Mouse (Mus musculus) megakaryocyte-erythroid progenitor cell, adult 5-6 weeks (primary cell): Measurements from ENCODE around the gene Rreb1. TPM values are rescaled to one million over a fixed set of nuclear protein-coding genes. Genes with fewer than 3 reads are reported as not detected.

ENCODE experiments used
- ATAC-seq: replicated peaks from 2 replicates; pipeline ENCODE4 v1.8.0; 2016; ENCODE audit warnings: mild to moderate bottlenecking, inconsistent platforms; ENCODE audit not compliant: severe bottlenecking, poor library complexity, low FRiP score, low TSS enrichment
- total RNA-seq, 2 experiments: library from RNA; stranded (forward) in 1 of 2; stranded (reverse) in 1 of 2; fragments of 200-1000, 215-1000 nt in 1 of 2; fragments of >200 nt in 1 of 2; fragmentation: Nextera tagmentation in 1 of 2; gene quantifications; 2 replicates each; pipeline ENCODE4 v1.2.3; 2014 to 2017

Rreb1 gene
- total RNA-seq, 2 experiments from 2014 or later = 43.6 to 94.3 TPM

- no peak for ATAC-seq
Measured at GRCm38 (mm10) chr13:37989701-37990100, 211.5 kb downstream of the Rreb1 start.

- ATAC-seq = peak; percentile 48; the same call in 1 of the 2 replicates
Measured at GRCm38 (mm10) chr13:37992638-37993371, 214.6 kb downstream of the Rreb1 start.

GRCm38 (mm10) chr13:37993376-37993703 lies 215.1 kb downstream of the Rreb1 start:
- ATAC-seq = no peak

GRCm38 (mm10) chr13:37993704-37994404 lies 215.7 kb downstream of the Rreb1 start, which contains the start of gene Ssr1:
TSS of gene Ssr1 (minus strand) at chr13:37994217.
- ATAC-seq = peak; percentile 95

- ATAC-seq = no peak
Measured at GRCm38 (mm10) chr13:37994405-37994749, 216.2 kb downstream of the Rreb1 start.

GRCm38 (mm10) chr13:37999713-38000112 lies 221.5 kb downstream of the Rreb1 start:
- ATAC-seq = no peak

Other genes with a start within 250 kb of the Rreb1 start
- gene Ssr1, start 215.8 kb downstream of the Rreb1 start, total RNA-seq (2014; fragmentation: Nextera tagmentation) = 58.6 and 105 TPM in 2 replicates
- gene Ssr1, start 215.8 kb downstream of the Rreb1 start, total RNA-seq (2017) = 104 and 158 TPM in 2 replicates